Mouse (Mus musculus): ENCODE data around the gene Myo6.

Gene Myo6

GRCm38 (mm10) chr9:80241719-80242118, 76.9 kb downstream of the Myo6 start:
- DNase-seq, result peak; percentile 19

- DNase-seq, result no peak
Measured at GRCm38 (mm10) chr9:80252146-80252545, 87.3 kb downstream of the Myo6 start.

- DNase-seq, result no peak
Measured at GRCm38 (mm10) chr9:80253241-80253640, 88.4 kb downstream of the Myo6 start.

- no peak for DNase-seq
Measured at GRCm38 (mm10) chr9:80256561-80256960, 91.7 kb downstream of the Myo6 start.

- DNase-seq, result no peak
Measured at GRCm38 (mm10) chr9:80258396-80258795, 93.6 kb downstream of the Myo6 start.

- DNase-seq, result no peak
Measured at GRCm38 (mm10) chr9:80260905-80261304, 96.1 kb downstream of the Myo6 start.

GRCm38 (mm10) chr9:80262367-80263026, 97.7 kb downstream of the Myo6 start:
- DNase-seq, result no peak

- no peak for DNase-seq
Measured at GRCm38 (mm10) chr9:80266086-80266485, 101.3 kb downstream of the Myo6 start.

GRCm38 (mm10) chr9:80266507-80266906, 101.7 kb downstream of the Myo6 start:
- DNase-seq, result no peak

GRCm38 (mm10) chr9:80269596-80269995, 104.8 kb downstream of the Myo6 start:
- peak; percentile 43 for DNase-seq

- DNase-seq, result no peak
Measured at GRCm38 (mm10) chr9:80272951-80273350, 108.1 kb downstream of the Myo6 start.

- no peak for DNase-seq
Measured at GRCm38 (mm10) chr9:80275053-80275771, 110.4 kb downstream of the Myo6 start.

GRCm38 (mm10) chr9:80275772-80276134, 110.9 kb downstream of the Myo6 start:
- DNase-seq, result no peak

- DNase-seq, result no peak
Measured at GRCm38 (mm10) chr9:80277157-80277556, 112.3 kb downstream of the Myo6 start.

GRCm38 (mm10) chr9:80277770-80278169, 112.9 kb downstream of the Myo6 start:
- DNase-seq, result no peak

- no peak for DNase-seq
Measured at GRCm38 (mm10) chr9:80280724-80281123, 115.9 kb downstream of the Myo6 start.

- DNase-seq, result no peak
Measured at GRCm38 (mm10) chr9:80282426-80282825, 117.6 kb downstream of the Myo6 start.

- DNase-seq, result no peak
Measured at GRCm38 (mm10) chr9:80284539-80285174, 119.8 kb downstream of the Myo6 start.

- no peak for DNase-seq
Measured at GRCm38 (mm10) chr9:80286845-80287244, 122.0 kb downstream of the Myo6 start.

GRCm38 (mm10) chr9:80293056-80293584, 128.3 kb downstream of the Myo6 start:
- no peak for DNase-seq

- DNase-seq, result no peak
Measured at GRCm38 (mm10) chr9:80296086-80296485, 131.3 kb downstream of the Myo6 start.

- DNase-seq, result no peak
Measured at GRCm38 (mm10) chr9:80299031-80299430, 134.2 kb downstream of the Myo6 start.

- DNase-seq, result no peak
Measured at GRCm38 (mm10) chr9:80303518-80303917, 138.7 kb downstream of the Myo6 start.

GRCm38 (mm10) chr9:80306390-80306789, 141.6 kb downstream of the Myo6 start:
- no peak for DNase-seq
